Mouse (Mus musculus): Measurements from ENCODE around the gene Iqcf1.

Gene Iqcf1

DNA sequence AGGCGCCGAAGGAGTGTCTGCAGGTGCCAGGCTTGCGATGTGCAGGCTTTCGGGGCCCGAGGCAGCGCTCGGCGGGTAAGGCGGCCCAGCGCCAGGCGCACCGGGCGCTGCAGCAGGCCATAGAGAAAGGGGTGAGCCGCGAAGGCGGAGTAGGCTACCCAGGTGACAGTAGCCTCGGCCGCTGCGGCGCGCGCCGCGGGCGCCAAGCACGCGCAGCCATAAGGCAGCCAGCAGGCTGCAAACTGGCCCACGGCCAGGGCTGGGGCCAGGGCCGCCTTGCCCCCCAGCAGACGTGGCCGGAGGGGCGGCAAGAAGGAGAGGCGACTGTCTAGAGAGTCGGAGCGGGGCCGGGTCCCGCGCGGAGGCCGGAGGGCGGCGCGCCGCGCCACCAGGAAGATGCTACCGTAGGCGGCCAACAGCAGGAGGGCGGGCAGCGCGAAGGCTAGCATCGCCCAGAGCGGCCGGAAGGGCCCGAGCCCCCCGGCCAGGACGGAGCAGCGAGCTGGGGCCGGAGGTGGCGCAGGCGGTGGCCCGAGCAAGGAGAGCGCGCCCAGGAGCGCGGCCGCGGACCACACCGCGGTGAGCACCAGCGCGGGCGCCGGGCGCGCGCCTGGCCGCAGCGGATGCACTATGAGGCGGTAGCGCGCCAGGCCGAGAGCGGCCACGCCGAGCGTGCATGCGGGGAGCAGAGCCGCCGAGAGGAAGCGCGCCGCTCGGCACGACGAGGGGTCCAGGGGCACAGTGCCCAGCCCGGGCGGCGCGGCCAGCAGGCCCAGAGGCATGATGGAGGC is 34.8 kb upstream of the Iqcf1 start:
- DNase-seq (ENCODE audit: low read depth, low spot score), result peak; percentile 46

GRCm38 (mm10) chr9:106465571-106466200 is 34.1 kb upstream of the Iqcf1 start, which contains the start of gene Gpr62:
Gene Gpr62, minus strand, starts transcription at chr9:106465938.
- no peak for DNase-seq (ENCODE audit: low read depth, low spot score)

GRCm38 (mm10) chr9:106466721-106467120 is 33.0 kb upstream of the Iqcf1 start:
- DNase-seq (ENCODE audit: low read depth, low spot score), result no peak

GRCm38 (mm10) chr9:106467746-106468145 is 32.0 kb upstream of the Iqcf1 start:
- DNase-seq (ENCODE audit: low read depth, low spot score), result no peak

- DNase-seq (ENCODE audit: low read depth, low spot score), result peak; percentile 50
These were observed 30.4 kb upstream of the Iqcf1 start for GRCm38 (mm10) chr9:106469317-106469716.

DNA sequence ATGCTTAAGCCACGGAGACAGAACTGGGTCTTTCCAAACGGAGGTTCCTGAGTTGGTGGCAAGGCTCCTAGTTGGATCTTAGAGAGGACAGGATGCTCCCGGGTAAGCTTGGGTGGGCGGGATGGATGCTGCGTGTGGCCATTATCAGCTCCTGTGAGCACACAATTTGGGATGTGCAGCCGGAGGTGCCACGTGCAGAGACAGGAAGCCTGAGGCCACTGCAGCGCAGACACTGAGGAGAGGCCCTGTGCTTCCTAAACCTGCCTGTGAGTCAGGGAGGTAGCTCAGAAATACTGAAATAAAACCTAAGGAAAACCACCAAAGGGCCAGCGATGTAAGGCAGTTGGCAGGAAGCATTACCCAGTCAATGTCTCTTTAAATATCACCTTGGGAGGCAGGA is 30.0 kb upstream of the Iqcf1 start:
- no peak for DNase-seq (ENCODE audit: low read depth, low spot score)

- no peak for DNase-seq (ENCODE audit: low read depth, low spot score)
These were observed 28.6 kb upstream of the Iqcf1 start for GRCm38 (mm10) chr9:106470991-106471750.

DNA sequence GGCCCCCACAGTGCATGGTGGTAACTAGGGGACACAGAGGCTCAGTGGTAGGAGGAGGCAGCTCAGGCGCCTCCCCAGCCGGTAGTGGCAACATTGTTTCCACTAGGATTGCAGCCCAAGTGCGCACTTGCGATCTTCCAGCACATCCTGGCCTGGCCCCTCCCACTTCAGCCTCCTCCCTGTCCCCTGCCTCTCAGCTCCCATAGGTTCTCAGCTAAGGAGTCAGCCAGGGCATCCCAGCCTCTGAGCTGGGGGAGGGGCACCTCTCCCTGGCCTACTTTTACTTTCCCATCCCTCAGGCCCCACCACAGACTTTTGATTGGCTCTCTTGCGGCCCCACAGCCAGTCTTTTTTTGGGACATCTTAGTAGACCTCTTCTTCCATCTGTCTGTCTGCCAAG is 27.9 kb upstream of the Iqcf1 start:
- no peak for DNase-seq (ENCODE audit: low read depth, low spot score)

GRCm38 (mm10) chr9:106472321-106472720 is 27.4 kb upstream of the Iqcf1 start:
- no peak for DNase-seq (ENCODE audit: low read depth, low spot score)

GRCm38 (mm10) chr9:106473081-106473752 is 26.6 kb upstream of the Iqcf1 start:
- DNase-seq (ENCODE audit: low read depth, low spot score), result no peak

GRCm38 (mm10) chr9:106473753-106474105 is 26.0 kb upstream of the Iqcf1 start:
- no peak for DNase-seq (ENCODE audit: low read depth, low spot score)

DNA sequence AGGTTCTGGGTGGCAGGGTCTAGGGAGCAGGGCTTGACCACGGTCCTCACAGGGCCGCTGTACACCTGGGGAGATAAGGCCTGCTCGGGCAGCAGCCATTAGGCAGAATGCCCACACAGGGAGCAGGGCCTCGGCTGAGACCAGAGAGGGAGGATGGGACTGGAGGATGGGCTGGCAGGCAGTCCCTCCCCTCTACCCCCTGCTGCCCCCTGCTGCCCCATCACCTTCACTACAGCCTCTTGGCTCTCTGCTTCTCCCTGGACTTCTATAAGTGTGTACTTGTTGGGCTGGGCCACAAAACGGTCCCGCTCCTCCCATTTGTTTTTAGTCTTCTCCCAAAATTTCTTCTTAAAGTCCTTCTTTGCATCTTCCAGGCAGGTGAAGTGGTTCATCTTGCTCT is 25.3 kb upstream of the Iqcf1 start:
- DNase-seq (ENCODE audit: low read depth, low spot score), result peak; percentile 83

GRCm38 (mm10) chr9:106475046-106475445 is 24.7 kb upstream of the Iqcf1 start:
- peak; percentile 25 for DNase-seq (ENCODE audit: low read depth, low spot score)

DNA sequence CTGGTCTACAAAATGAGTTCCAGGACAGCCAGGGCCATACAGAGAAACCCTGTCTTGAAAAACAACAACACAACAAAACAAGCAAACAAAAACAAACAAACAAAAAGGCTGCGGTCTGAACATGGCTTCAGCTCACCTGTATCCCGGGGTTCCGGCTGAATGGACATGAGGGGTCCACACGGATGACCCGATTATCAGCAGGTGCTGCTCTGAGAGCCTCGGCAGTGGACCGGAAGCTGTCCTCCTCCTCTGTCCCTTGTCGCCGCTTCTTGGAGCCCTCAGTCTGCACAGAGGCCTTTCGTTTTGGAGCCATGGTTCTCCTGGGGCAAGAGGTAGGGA is 24.1 kb upstream of the Iqcf1 start, which contains the start of gene Rrp9:
Rrp9 (plus strand) TSS at position 301 of the 339 bp plus-strand sequence.
- no peak for DNase-seq (ENCODE audit: low read depth, low spot score)

DNA sequence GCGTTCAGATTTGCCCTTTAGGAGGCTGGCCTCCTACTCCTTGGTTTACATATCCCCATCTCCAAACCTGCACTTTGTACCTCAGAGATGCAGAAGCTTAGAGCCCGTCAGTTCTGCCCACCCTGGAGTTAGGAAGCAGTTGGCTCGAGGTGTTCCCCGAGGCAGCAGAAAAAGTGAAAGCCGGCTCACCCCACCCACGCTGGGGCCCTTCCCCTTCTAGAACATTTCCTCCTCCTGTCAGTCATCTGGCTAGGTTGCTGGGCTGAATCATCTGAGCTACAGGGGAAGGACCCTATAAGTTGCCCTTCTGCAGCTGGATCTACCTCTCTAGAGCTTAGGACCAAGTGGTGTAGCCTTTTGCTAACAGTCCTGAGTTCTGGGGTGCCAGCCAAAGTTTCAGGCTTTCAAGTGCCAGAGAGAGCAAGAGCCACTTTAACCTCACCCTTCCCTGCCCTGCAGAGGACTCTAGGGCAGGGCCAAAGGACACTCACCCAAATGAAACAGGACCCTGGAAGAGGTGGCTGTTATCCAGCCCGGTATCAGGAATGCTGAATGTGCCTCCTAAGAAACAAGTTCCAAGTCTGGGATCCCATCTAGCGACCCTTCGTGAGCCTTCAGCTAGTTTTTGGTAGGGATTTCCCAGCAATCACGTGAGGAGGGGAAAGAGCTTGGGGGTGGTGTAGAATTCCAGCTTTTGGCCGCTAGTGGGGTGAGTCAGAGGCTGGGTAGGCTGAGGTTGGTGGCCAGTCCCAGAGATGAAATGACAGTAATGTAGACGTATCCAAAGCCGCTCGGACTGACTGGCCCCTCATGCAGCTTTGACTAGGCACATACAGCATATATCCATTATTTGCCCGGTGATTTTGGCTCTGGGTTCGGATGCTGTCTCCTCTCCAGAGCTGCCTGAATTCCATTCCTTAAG is 23.5 kb upstream of the Iqcf1 start:
- DNase-seq (ENCODE audit: low read depth, low spot score), result peak; percentile 78

DNA sequence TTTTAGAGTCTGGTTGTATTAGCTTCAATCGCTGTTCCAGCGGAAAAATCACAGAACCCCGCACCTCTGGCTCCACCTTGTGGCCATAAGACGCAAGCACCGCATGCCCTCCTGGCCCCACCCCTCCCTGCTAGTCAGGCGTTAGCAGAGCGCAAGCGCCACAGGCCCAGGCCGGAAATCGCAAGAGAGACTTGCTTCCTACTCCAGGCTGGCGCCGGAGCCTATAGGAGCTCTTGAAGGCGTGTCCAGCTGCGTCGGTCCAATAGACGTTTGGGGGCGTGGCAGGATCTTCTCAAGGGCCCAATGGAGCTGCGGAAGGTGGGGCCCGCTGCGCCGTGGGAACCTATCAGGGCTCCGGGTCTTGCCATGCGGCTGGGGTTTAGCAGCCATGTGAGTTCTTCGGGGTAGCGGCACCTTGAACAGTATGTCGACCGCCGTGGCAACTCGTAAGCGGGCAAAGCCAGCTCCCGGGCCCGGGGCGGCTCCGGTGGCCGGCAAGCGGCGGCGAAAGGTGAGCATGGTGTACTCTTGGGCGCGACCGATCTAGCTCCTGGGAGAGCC is 22.8 kb upstream of the Iqcf1 start, which contains the start of gene Parp3:
Parp3 (minus strand) TSS at position 26 of the 561 bp plus-strand sequence.
- peak; percentile 100 for DNase-seq (ENCODE audit: low read depth, low spot score)

GRCm38 (mm10) chr9:106477649-106478048 is 22.1 kb upstream of the Iqcf1 start:
- peak; percentile 32 for DNase-seq (ENCODE audit: low read depth, low spot score)

GRCm38 (mm10) chr9:106478101-106478500 is 21.7 kb upstream of the Iqcf1 start:
- no peak for DNase-seq (ENCODE audit: low read depth, low spot score)

- no peak for DNase-seq (ENCODE audit: low read depth, low spot score)
These were observed 19.2 kb upstream of the Iqcf1 start for GRCm38 (mm10) chr9:106480541-106480940.

GRCm38 (mm10) chr9:106481075-106481474 is 18.7 kb upstream of the Iqcf1 start:
- no peak for DNase-seq (ENCODE audit: low read depth, low spot score)
